Mouse (Mus musculus) kidney, adult 2 months (tissue): ENCODE measurements at regions not wholly inside any gene's neighbourhood (a gene's known extent, or its start where the extent isn't known, plus 50 kb on each side); places are given as distances from the start of the nearest gene placed in this dataset.

ENCODE experiments used
- CTCF ChIP-seq: fragments of 200-500 bp; conservative IDR thresholded peaks from 2 replicates; pipeline ENCODE4 v1.5.1; 2011; ENCODE audit warnings: low read depth, mild to moderate bottlenecking, control low read depth, low read length, moderate library complexity, mixed read lengths; ENCODE audit not compliant: insufficient read depth, insufficient read length
- POLR2A ChIP-seq: fragments of 200-500 bp; IDR thresholded peaks from one replicate; pipeline ENCODE4 v1.6.1; 2011; ENCODE audit warnings: low read depth, low read length, control low read depth

DNA sequence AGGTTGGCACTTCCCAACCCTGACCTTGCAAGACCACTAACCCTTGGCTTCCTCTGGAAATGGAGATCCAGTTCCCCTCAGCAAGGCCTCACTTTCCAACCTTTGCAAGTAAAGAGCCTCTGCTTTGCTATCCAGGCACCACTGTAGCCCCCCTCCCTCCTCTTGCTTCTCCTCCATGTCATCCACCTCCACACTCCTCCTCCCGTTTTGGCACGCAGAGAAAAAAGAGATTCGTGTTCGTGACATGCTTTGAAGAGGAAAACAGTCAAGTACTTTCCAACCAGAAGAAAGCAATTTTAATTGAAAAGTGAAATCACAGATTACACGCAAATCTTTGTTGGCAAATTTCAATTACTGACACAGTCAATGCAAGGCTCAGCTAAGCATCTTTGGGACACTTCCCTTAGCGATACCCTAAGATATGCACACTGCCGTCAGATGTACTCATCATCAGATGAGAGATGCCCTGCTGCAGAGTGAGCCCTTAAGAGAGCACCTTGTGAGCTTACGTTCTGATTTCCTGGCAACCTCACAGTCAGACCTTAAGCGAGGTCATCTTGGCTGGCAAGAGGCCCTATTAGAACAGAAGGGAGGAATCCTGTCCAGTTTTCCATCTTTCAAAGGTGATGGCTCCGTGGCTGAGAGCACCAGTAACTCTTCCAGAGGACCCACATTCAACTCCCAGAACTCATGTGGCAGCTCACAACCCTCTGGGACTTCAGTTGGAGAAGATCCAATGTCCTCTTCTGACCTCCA is 208.5 kb upstream of the Zfp703 start:
- TF ChIP-seq CTCF = no peak
- no peak for TF ChIP-seq POLR2A
